Mouse (Mus musculus) midbrain, embryonic 10.5 days (tissue): ENCODE data around the gene Parpbp. TPM values are rescaled to one million over a fixed set of nuclear protein-coding genes. Genes with fewer than 3 reads are reported as not detected.

Source experiments
- DNase-seq: peaks from one replicate; pipeline ENCODE4 v3.0.0-alpha.2; 2017; ENCODE audit warnings: low spot score
- H3K27ac ChIP-seq: fragments of 300-500 bp; sonication (generic); replicated peaks from 2 replicates; pipeline ENCODE4 v1.5.1; 2016; ENCODE audit warnings: mild to moderate bottlenecking
- H3K27me3 ChIP-seq: fragments of 300-500 bp; sonication (generic); 2 replicates; pipeline ENCODE4 v1.6.1; 2016; ENCODE audit warnings: low read depth, mild to moderate bottlenecking; ENCODE audit not compliant: poor library complexity, severe bottlenecking
- H3K36me3 ChIP-seq: fragments of 300-500 bp; sonication (generic); 2 replicates; pipeline ENCODE4 v1.6.1; 2016; ENCODE audit warnings: mild to moderate bottlenecking, moderate library complexity
- H3K4me1 ChIP-seq: fragments of 300-500 bp; sonication (generic); 2 replicates; pipeline ENCODE4 v1.6.1; 2016
- H3K4me3 ChIP-seq: fragments of 300-500 bp; sonication (generic); 2 replicates; pipeline ENCODE4 v1.5.1; 2016; ENCODE audit warnings: mild to moderate bottlenecking, moderate library complexity
- H3K9me3 ChIP-seq: fragments of 300-500 bp; sonication (generic); replicated peaks from 2 replicates; pipeline ENCODE4 v1.6.1; 2016; ENCODE audit warnings: mild to moderate bottlenecking
- WGBS: fragments of 180-500 bp; shearing (Covaris S2); methylation state at CpG from one replicate; pipeline ENCODE4 v1.1.7; 2016; 5-methylcytosine and 5-hydroxymethylcytosine counted together
- polyA plus RNA-seq: library from polyadenylated mRNA; unstranded; fragments of >200 nt; fragmentation: Nextera tagmentation; extraction: Ambion mirVana; gene quantifications from 2 replicates; pipeline ENCODE4 v1.2.1, GENCODE M21; 2016

Parpbp gene
- polyA plus RNA-seq, 1 experiment from 2014 or later: 14.6 TPM

GRCm38 (mm10) chr10:88067377-88067776 lies 79.4 kb downstream of the Parpbp start:
- 85% methylated on average over 3 of the region's 3 CpGs for WGBS
- Histone ChIP-seq H3K27ac (no peak overlapping the region), H3K4me1 (no peaks in the 10 kb centered on the region), H3K9me3 (no peaks in the 10 kb centered on the region), H3K27me3 (no peaks in the 10 kb centered on the region), H3K36me3 (no peaks in the 10 kb centered on the region), H3K4me3 (no peak overlapping the region)
- DNase-seq: no peak

GRCm38 (mm10) chr10:88064872-88065271 lies 81.9 kb downstream of the Parpbp start:
- no peaks in the 10 kb centered on the region for H3K4me1 ChIP-seq
- WGBS: 87% methylated on average over 2 of the region's 2 CpGs
- H3K27me3 ChIP-seq: no peaks in the 10 kb centered on the region
- no peak overlapping the region for H3K4me3 ChIP-seq
- H3K27ac ChIP-seq: no peak overlapping the region
- H3K36me3 ChIP-seq: no peaks in the 10 kb centered on the region
- H3K9me3 ChIP-seq: no peaks in the 10 kb centered on the region
- DNase-seq: no peak

DNA sequence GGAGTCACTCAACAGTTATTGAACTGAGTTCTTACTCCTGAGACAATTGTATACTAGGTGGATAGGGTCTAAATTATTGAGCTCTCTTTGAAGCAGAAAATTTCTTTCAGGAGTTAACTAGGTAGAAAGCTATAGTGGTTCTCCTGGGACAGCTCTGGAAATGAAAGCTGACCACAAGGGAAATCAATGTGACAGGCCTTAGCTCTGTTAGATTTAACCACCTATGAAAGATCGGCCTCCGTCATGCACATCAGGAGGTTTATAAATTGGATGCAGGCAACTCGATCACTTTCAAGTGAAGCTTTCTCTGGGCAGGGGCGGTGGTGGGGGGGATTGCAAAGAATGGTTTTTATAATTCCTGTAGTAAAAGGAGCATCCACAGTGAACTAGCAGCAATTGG lies 83.3 kb downstream of the Parpbp start:
- H3K27me3 ChIP-seq: no peaks in the 10 kb centered on the region
- no peak overlapping the region for H3K27ac ChIP-seq
- H3K36me3 ChIP-seq: no peaks in the 10 kb centered on the region
- no peak overlapping the region for H3K4me3 ChIP-seq
- 83% methylated on average over 4 of the region's 4 CpGs for WGBS
- H3K4me1 ChIP-seq: no peaks in the 10 kb centered on the region
- H3K9me3 ChIP-seq: no peaks in the 10 kb centered on the region
- no peak for DNase-seq

- no peak for DNase-seq
- WGBS: 85% methylated on average over 14 of the region's 14 CpGs
- Histone ChIP-seq H3K4me3 (no peak overlapping the region), H3K27ac (no peak overlapping the region), H3K27me3 (no peaks in the 10 kb centered on the region), H3K4me1 (no peaks in the 10 kb centered on the region), H3K9me3 (no peaks in the 10 kb centered on the region), H3K36me3 (no peaks in the 10 kb centered on the region)
Measured at GRCm38 (mm10) chr10:88056950-88057649, 89.6 kb downstream of the Parpbp start.

DNA sequence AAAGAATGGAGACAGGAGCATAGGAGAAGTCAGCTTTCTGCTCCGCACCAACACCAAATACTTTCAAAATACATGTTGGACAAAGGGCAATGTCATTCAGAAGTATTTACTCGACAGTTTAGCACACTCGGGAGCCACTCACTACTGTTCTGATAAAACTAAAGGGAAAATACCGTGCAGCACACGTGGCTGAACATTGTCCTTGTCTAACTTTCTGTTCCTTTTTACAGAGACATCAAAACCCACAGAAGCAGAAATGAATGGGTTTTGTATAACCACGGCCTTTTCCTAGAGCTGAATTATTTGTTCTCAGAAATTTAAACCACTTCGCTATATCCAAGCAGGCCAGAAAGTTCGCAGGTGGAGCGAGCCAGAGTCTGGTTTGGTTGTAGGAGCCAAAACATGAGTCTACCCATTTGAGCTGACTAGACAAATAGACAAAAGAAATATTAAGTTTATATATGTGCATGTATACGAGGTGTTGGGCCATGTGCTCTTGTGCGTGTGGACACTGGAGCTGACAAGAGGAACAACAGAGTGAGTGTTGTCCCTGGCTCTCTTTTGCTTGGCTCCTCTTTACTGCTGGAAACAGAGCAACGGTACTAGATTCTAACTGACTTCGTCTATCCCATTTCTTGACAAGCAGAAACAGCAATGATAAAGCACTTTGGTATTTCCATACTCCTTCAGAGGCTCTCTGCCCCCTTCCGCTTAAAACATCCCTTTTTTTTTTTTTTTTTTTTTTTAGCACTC lies 92.3 kb downstream of the Parpbp start:
- 90% methylated on average over 14 of the region's 14 CpGs for WGBS

DNA sequence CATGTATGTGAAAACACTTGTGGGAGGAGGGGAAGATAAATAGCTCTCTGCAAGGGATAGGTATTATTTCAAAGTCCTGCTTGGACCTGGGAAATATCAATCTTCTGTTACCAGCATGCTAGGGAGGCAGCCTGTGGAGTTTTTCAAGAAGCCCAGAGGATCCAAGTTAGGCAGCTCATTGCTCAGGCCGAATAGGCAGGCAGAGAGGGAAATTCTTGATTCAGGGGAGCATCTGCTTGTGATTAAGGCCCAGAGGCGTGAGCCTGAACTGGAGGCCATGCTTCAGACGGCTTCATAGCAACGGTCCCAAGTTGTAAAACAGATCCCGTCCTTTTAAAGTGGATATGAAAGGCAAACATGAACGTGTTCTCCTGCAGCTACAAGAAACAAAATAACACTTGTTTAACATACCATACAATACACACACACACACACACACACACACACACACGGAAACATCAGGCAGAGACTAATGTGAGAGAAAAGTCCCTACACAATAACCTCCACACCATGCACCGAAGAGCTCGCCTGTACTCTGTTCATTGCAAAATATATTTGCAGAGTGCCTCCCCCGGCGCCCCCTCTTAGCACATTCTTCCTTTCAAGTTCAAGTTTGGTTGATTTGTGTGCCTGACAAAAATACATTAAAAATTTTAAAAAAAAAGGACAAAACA lies 100.5 kb downstream of the Parpbp start:
- peak; percentile 36 for DNase-seq
- WGBS: 73% methylated on average over 11 of the region's 11 CpGs
- no peaks in the 10 kb centered on the region for H3K9me3 ChIP-seq
- no peaks in the 10 kb centered on the region for H3K36me3 ChIP-seq
- H3K27ac ChIP-seq: no peak overlapping the region
- no peaks in the 10 kb centered on the region for H3K4me1 ChIP-seq
- H3K27me3 ChIP-seq: no peaks in the 10 kb centered on the region
- no peak overlapping the region for H3K4me3 ChIP-seq

More for the DNA sequence above, 92.3 kb downstream of the Parpbp start:
- DNase-seq: no peak
- no peak overlapping the region for H3K27ac ChIP-seq
- H3K9me3 ChIP-seq: no peaks in the 10 kb centered on the region
- H3K4me1 ChIP-seq: no peaks in the 10 kb centered on the region
- no peaks in the 10 kb centered on the region for H3K36me3 ChIP-seq
- H3K4me3 ChIP-seq: no peak overlapping the region
- no peaks in the 10 kb centered on the region for H3K27me3 ChIP-seq

DNA sequence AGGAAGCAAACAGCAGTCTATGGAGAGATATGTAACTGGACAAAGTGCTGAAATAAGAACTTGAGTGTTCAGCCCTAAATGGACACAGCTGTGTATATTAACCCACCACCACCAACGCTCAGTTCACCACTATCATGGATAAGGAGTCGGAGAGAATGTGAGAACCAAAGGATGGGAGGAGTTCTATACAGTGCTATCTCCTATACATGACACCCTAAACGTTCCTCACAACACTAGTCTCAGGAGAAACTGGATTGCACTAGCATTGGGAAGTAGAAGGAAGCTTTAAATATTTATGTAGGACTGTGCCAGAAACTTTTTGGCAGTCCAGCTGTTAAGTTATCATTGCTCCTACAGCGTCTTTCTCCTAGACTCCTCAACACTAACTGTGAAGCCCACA lies 102.4 kb downstream of the Parpbp start:
- Histone ChIP-seq H3K36me3 (no peaks in the 10 kb centered on the region), H3K27me3 (no peaks in the 10 kb centered on the region), H3K4me3 (no peak overlapping the region), H3K9me3 (no peaks in the 10 kb centered on the region), H3K4me1 (no peaks in the 10 kb centered on the region), H3K27ac (no peak overlapping the region)
- no peak for DNase-seq
- WGBS: 82% methylated on average over 4 of the region's 4 CpGs

Other genes with a start within 250 kb of the Parpbp start
- gene Pmch, start 55.9 kb downstream of the Parpbp start, polyA plus RNA-seq: 0.57 and 0.80 TPM in 2 replicates
- 100 and 115 TPM in 2 replicates for gene Nup37, start 51 bp upstream of the Parpbp start, polyA plus RNA-seq
- 47.1 and 48.0 TPM in 2 replicates for gene Washc3, start 54.2 kb upstream of the Parpbp start, polyA plus RNA-seq
- gene Dram1, start 232.1 kb upstream of the Parpbp start, polyA plus RNA-seq: 0.28 and 0.43 TPM in 2 replicates
- gene Gnptab, start 232.2 kb upstream of the Parpbp start, polyA plus RNA-seq: 6.7 and 7.9 TPM in 2 replicates